Mouse (Mus musculus): ENCODE data around the gene Ano4. TPM values are rescaled to one million over a fixed set of nuclear protein-coding genes. Genes with fewer than 3 reads are reported as not detected.

The Ano4 gene
- polyA plus RNA-seq, 1 experiment from 2014 or later, result 0.40 TPM

GRCm38 (mm10) chr10:89280402-89280801, 64.2 kb downstream of the Ano4 start:
- H3K4me2 ChIP-seq (replicated peaks; ENCODE audit: low read depth), result no peak overlapping the region
- TF ChIP-seq CTCF (IDR thresholded peaks at IDR 0.05; ENCODE audit: low read depth), result no peak
- ATAC-seq (ENCODE audit: low FRiP score, low TSS enrichment) (no peak), DNase-seq (ENCODE audit: low spot score) (no peak)
- no peaks in the 10 kb centered on the region for H3K4me1 ChIP-seq (replicated peaks; ENCODE audit: control insufficient read depth, insufficient read depth)
- no peak overlapping the region for H3K27ac ChIP-seq (replicated peaks)
- H3K9ac ChIP-seq (ENCODE audit: low read length), result no peak overlapping the region
- WGBS, result 58% methylated on average over 5 of the region's 5 CpGs
- no peak overlapping the region for H3K4me3 ChIP-seq (ENCODE audit: low read depth, low read length)
- H3K36me3 ChIP-seq (ENCODE audit: control insufficient read depth, insufficient read depth, low read length), result no peaks in the 10 kb centered on the region
- H3K9me3 ChIP-seq (ENCODE audit: control insufficient read depth, low read length), result no peaks in the 10 kb centered on the region
- no peaks in the 10 kb centered on the region for H3K27me3 ChIP-seq (ENCODE audit: control insufficient read depth, insufficient read depth, low read length)

- H3K4me3 ChIP-seq (ENCODE audit: low read depth, low read length), result no peak overlapping the region
- H3K27ac ChIP-seq (replicated peaks), result no peak overlapping the region
- ATAC-seq (ENCODE audit: low FRiP score, low TSS enrichment) (no peak), DNase-seq (ENCODE audit: low spot score) (no peak)
- no peak overlapping the region for H3K9ac ChIP-seq (ENCODE audit: low read length)
- no peaks in the 10 kb centered on the region for H3K27me3 ChIP-seq (ENCODE audit: control insufficient read depth, insufficient read depth, low read length)
- WGBS, result 93% methylated on average over 3 of the region's 3 CpGs
- TF ChIP-seq CTCF (IDR thresholded peaks at IDR 0.05; ENCODE audit: low read depth) (no peak), EP300 (optimal IDR thresholded peaks at IDR 0.05) (no peak)
- no peaks in the 10 kb centered on the region for H3K9me3 ChIP-seq (ENCODE audit: control insufficient read depth, low read length)
- no peaks in the 10 kb centered on the region for H3K4me1 ChIP-seq (replicated peaks; ENCODE audit: control insufficient read depth, insufficient read depth)
- H3K36me3 ChIP-seq (ENCODE audit: control insufficient read depth, insufficient read depth, low read length), result no peaks in the 10 kb centered on the region
- H3K4me2 ChIP-seq (replicated peaks; ENCODE audit: low read depth), result no peak overlapping the region
These were observed 71.4 kb downstream of the Ano4 start for GRCm38 (mm10) chr10:89273001-89273680.

DNA sequence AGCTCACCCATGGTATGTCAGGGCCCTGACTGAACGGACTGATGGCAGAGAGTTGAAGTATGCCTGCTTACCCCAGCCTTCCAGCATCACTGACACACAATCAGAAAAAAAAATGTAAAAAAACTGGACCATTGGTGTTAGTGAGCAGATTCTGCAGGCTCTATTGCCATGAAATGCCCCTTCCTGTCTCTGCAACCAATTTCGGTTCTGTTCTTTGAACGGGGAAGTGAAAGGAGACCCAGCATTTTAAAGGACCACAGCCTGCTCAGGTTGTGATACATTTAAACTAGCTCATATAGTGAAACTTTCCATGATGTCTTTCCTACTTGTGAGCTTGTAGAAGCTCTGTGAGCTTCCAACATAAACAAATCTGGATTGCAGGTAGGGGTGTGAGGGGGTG, 77.2 kb downstream of the Ano4 start:
- Histone ChIP-seq H3K4me2 (replicated peaks; ENCODE audit: low read depth) (no peak overlapping the region), H3K36me3 (ENCODE audit: control insufficient read depth, insufficient read depth, low read length) (no peaks in the 10 kb centered on the region), H3K9ac (ENCODE audit: low read length) (no peak overlapping the region), H3K4me1 (replicated peaks; ENCODE audit: control insufficient read depth, insufficient read depth) (no peaks in the 10 kb centered on the region), H3K27me3 (ENCODE audit: control insufficient read depth, insufficient read depth, low read length) (no peaks in the 10 kb centered on the region), H3K27ac (replicated peaks) (no peak overlapping the region), H3K4me3 (ENCODE audit: low read depth, low read length) (no peak overlapping the region), H3K9me3 (ENCODE audit: control insufficient read depth, low read length) (no peaks in the 10 kb centered on the region)
- ATAC-seq (ENCODE audit: low FRiP score, low TSS enrichment) (no peak), DNase-seq (ENCODE audit: low spot score) (no peak)
- TF ChIP-seq CTCF (IDR thresholded peaks at IDR 0.05; ENCODE audit: low read depth) (no peak), EP300 (optimal IDR thresholded peaks at IDR 0.05) (no peak)
- 69% methylated on average over 3 of the region's 3 CpGs for WGBS

- H3K9me3 ChIP-seq (ENCODE audit: control insufficient read depth, low read length), result no peaks in the 10 kb centered on the region
- no peak overlapping the region for H3K27ac ChIP-seq (replicated peaks)
- H3K4me3 ChIP-seq (ENCODE audit: low read depth, low read length), result no peak overlapping the region
- H3K27me3 ChIP-seq (ENCODE audit: control insufficient read depth, insufficient read depth, low read length), result no peaks in the 10 kb centered on the region
- 70% methylated on average over 4 of the region's 4 CpGs for WGBS
- H3K4me2 ChIP-seq (replicated peaks; ENCODE audit: low read depth), result no peak overlapping the region
- H3K36me3 ChIP-seq (ENCODE audit: control insufficient read depth, insufficient read depth, low read length), result no peaks in the 10 kb centered on the region
- H3K4me1 ChIP-seq (replicated peaks; ENCODE audit: control insufficient read depth, insufficient read depth), result no peaks in the 10 kb centered on the region
- ATAC-seq (ENCODE audit: low FRiP score, low TSS enrichment) (no peak), DNase-seq (ENCODE audit: low spot score) (no peak)
- TF ChIP-seq CTCF (IDR thresholded peaks at IDR 0.05; ENCODE audit: low read depth) (no peak), EP300 (optimal IDR thresholded peaks at IDR 0.05) (no peak)
- H3K9ac ChIP-seq (ENCODE audit: low read length), result no peak overlapping the region
These were observed 81.2 kb downstream of the Ano4 start for GRCm38 (mm10) chr10:89263396-89263795.

GRCm38 (mm10) chr10:89257457-89258381, 86.8 kb downstream of the Ano4 start:
- no peaks in the 10 kb centered on the region for H3K36me3 ChIP-seq (ENCODE audit: control insufficient read depth, insufficient read depth, low read length)
- no peak overlapping the region for H3K27ac ChIP-seq (replicated peaks)
- no peaks in the 10 kb centered on the region for H3K4me1 ChIP-seq (replicated peaks; ENCODE audit: control insufficient read depth, insufficient read depth)
- no peak overlapping the region; the same call in 1 of the 2 replicates for H3K9ac ChIP-seq (ENCODE audit: low read length)
- TF ChIP-seq CTCF (IDR thresholded peaks at IDR 0.05; ENCODE audit: low read depth) (no peak), EP300 (optimal IDR thresholded peaks at IDR 0.05) (no peak)
- no peaks in the 10 kb centered on the region for H3K9me3 ChIP-seq (ENCODE audit: control insufficient read depth, low read length)
- peak overlapping the region; percentile 24 for H3K4me3 ChIP-seq (ENCODE audit: low read depth, low read length)
- ATAC-seq (ENCODE audit: low FRiP score, low TSS enrichment) (no peak), DNase-seq (ENCODE audit: low spot score) (no peak)
- H3K4me2 ChIP-seq (replicated peaks; ENCODE audit: low read depth), result peak overlapping the region; percentile 50
- H3K27me3 ChIP-seq (ENCODE audit: control insufficient read depth, insufficient read depth, low read length), result no peaks in the 10 kb centered on the region
- 5% methylated on average over 16 of the region's 16 CpGs for WGBS
